Mouse (Mus musculus) hindbrain, embryonic 16.5 days (tissue): ENCODE results near the gene Hsfy2. TPM values are rescaled to one million over a fixed set of nuclear protein-coding genes. Genes with fewer than 3 reads are reported as not detected.

ENCODE experiments used
- ATAC-seq: fragments of 200-750 bp; cut with Nextera tagmentation; 2 replicates; pipeline ENCODE4 v1.8.0; 2017; ENCODE audit warnings: moderate TSS enrichment, moderate library complexity
- H3K27ac ChIP-seq: fragments of 300-500 bp; sonication (generic); 2 replicates; pipeline ENCODE4 v1.5.1; 2014; ENCODE audit warnings: low read depth, mild to moderate bottlenecking, control low read depth, low read length, moderate library complexity
- H3K27me3 ChIP-seq: fragments of 300-500 bp; sonication (generic); replicated peaks from 2 replicates; pipeline ENCODE4 v1.6.1; 2014; ENCODE audit warnings: low read length; ENCODE audit not compliant: control insufficient read depth, insufficient read depth
- H3K36me3 ChIP-seq: fragments of 300-500 bp; sonication (generic); 2 replicates; pipeline ENCODE4 v1.6.1; 2014; ENCODE audit warnings: mild to moderate bottlenecking, low read length, moderate library complexity, mixed read lengths; ENCODE audit not compliant: control insufficient read depth, insufficient read depth
- H3K4me1 ChIP-seq: fragments of 300-500 bp; sonication (generic); 2 replicates; pipeline ENCODE4 v1.6.1; 2014; ENCODE audit warnings: low read depth, low read length; ENCODE audit not compliant: control insufficient read depth, insufficient read depth
- H3K4me2 ChIP-seq: fragments of 300-500 bp; sonication (generic); 2 replicates; pipeline ENCODE4 v1.6.1; 2014; ENCODE audit warnings: mild to moderate bottlenecking, low read length, control low read depth, moderate library complexity
- H3K4me3 ChIP-seq: fragments of 300-500 bp; sonication (generic); 2 replicates; pipeline ENCODE4 v1.5.1; 2014; ENCODE audit warnings: mild to moderate bottlenecking, low read length, control low read depth, moderate library complexity
- H3K9ac ChIP-seq: fragments of 300-500 bp; sonication (generic); 2 replicates; pipeline ENCODE4 v1.6.1; 2014; ENCODE audit warnings: low read depth, mild to moderate bottlenecking, control low read depth, low read length, moderate library complexity
- H3K9me3 ChIP-seq: fragments of 300-500 bp; sonication (generic); 2 replicates; pipeline ENCODE4 v1.6.1; 2014; ENCODE audit warnings: mild to moderate bottlenecking, low read length, moderate library complexity; ENCODE audit not compliant: control insufficient read depth
- WGBS: fragments of 180-500 bp; shearing (Covaris S2); extraction: QIAGEN DNeasy Blood & Tissue Kit; methylation state at CpG from one replicate; pipeline ENCODE4 v1.1.7; 2014; 5-methylcytosine and 5-hydroxymethylcytosine counted together
- polyA plus RNA-seq: library from polyadenylated mRNA; unstranded; fragments of >200 nt; fragmentation: Nextera tagmentation; extraction: Ambion mirVana; gene quantifications from 2 replicates; pipeline ENCODE4 v1.2.1, GENCODE M21; 2015

The Hsfy2 gene
- polyA plus RNA-seq, 1 experiment from 2014 or later = not detected

- H3K9ac ChIP-seq = no peak overlapping the region
Observed at GRCm38 (mm10) chr1:56626824-56627223, 10.4 kb downstream of the Hsfy2 start.

GRCm38 (mm10) chr1:56624304-56624703 is 12.9 kb downstream of the Hsfy2 start:
- no peak overlapping the region for H3K4me3 ChIP-seq
- no peaks in the 10 kb centered on the region for H3K36me3 ChIP-seq
- no peak overlapping the region for H3K9ac ChIP-seq
- H3K9me3 ChIP-seq = no peaks in the 10 kb centered on the region
- H3K27ac ChIP-seq = no peak overlapping the region
- no peaks in the 10 kb centered on the region for H3K4me1 ChIP-seq
- no peak overlapping the region for H3K4me2 ChIP-seq
- no peak for ATAC-seq
- H3K27me3 ChIP-seq = no peaks in the 10 kb centered on the region
- 90% methylated on average over 3 of the region's 3 CpGs for WGBS

More at GRCm38 (mm10) chr1:56626824-56627223, 10.4 kb downstream of the Hsfy2 start:
- 83% methylated on average over 7 of the region's 7 CpGs for WGBS
- H3K36me3 ChIP-seq = no peaks in the 10 kb centered on the region
- ATAC-seq = no peak
- no peak overlapping the region for H3K4me3 ChIP-seq
- no peak overlapping the region for H3K27ac ChIP-seq
- H3K4me2 ChIP-seq = no peak overlapping the region
- H3K27me3 ChIP-seq = no peaks in the 10 kb centered on the region
- no peaks in the 10 kb centered on the region for H3K9me3 ChIP-seq
- no peaks in the 10 kb centered on the region for H3K4me1 ChIP-seq

- 91% methylated on average over 1 of the region's 1 CpGs for WGBS
Observed at GRCm38 (mm10) chr1:56612384-56612783, 24.9 kb downstream of the Hsfy2 start.

More at GRCm38 (mm10) chr1:56612384-56612783, 24.9 kb downstream of the Hsfy2 start:
- Histone ChIP-seq H3K27ac (no peak overlapping the region), H3K9ac (no peak overlapping the region), H3K4me3 (no peak overlapping the region), H3K4me1 (no peaks in the 10 kb centered on the region), H3K9me3 (no peaks in the 10 kb centered on the region), H3K27me3 (no peaks in the 10 kb centered on the region), H3K36me3 (no peaks in the 10 kb centered on the region), H3K4me2 (no peak overlapping the region)
- no peak for ATAC-seq
